Mouse (Mus musculus) CH12.LX (cell line): ENCODE data around the gene Rbfox1. TPM values are rescaled to one million over a fixed set of nuclear protein-coding genes. Genes with fewer than 3 reads are reported as not detected.

ENCODE experiments used
- DNase-seq: peaks from one replicate; pipeline ENCODE4 v3.0.0-alpha.2; 2013; ENCODE audit errors: extremely low read depth
- H3K27ac ChIP-seq: 2 replicates; pipeline ENCODE4 v1.5.1; 2012; ENCODE audit warnings: low read depth, mild to moderate bottlenecking, control low read depth, moderate library complexity; ENCODE audit not compliant: insufficient read depth
- H3K27me3 ChIP-seq: replicated peaks from 2 replicates; pipeline ENCODE3; 2012; ENCODE audit warnings: inconsistent platforms
- H3K36me3 ChIP-seq, 2 experiments: replicated peaks in 1 of 2; 2 replicates each; pipeline versions ENCODE3 to v1.6.1; 2012; ENCODE audit warnings: inconsistent platforms in 1 of 2, low read length in 1 of 2, mild to moderate bottlenecking in 1 of 2, mixed read lengths in 1 of 2, moderate library complexity in 1 of 2; ENCODE audit not compliant: control insufficient read depth in 1 of 2, insufficient read depth in 1 of 2
- H3K4me1 ChIP-seq, 2 experiments: 2 replicates each; pipeline ENCODE4 v1.6.1; 2012; ENCODE audit warnings: inconsistent platforms in 1 of 2, moderate library complexity in 1 of 2; ENCODE audit not compliant: insufficient read depth in 2 of 2, control insufficient read depth in 1 of 2
- H3K4me2 ChIP-seq: 2 replicates; pipeline ENCODE4 v1.6.1; 2012; ENCODE audit warnings: low read depth, mild to moderate bottlenecking, control low read depth; ENCODE audit not compliant: poor library complexity, insufficient read depth, severe bottlenecking
- H3K4me3 ChIP-seq, 3 experiments: fragments of 150-350 bp in 1 of 3; sonication (generic) in 1 of 3; replicated peaks in 1 of 3; 2 replicates each; pipeline versions ENCODE3 to v1.5.1; 2011 to 2012; ENCODE audit warnings: low read depth in 2 of 3, low read length in 2 of 3, mild to moderate bottlenecking in 2 of 3, moderate library complexity in 2 of 3, control low read depth in 1 of 3, improper control_type of control experiment in 1 of 3, inconsistent platforms in 1 of 3, mixed read lengths in 1 of 3; ENCODE audit not compliant: poor library complexity in 1 of 3
- H3K79me2 ChIP-seq: replicated peaks from 2 replicates; pipeline ENCODE4 v1.6.1; 2012; ENCODE audit warnings: mild to moderate bottlenecking, moderate library complexity; ENCODE audit not compliant: control insufficient read depth, poor library complexity, insufficient read depth, severe bottlenecking; ENCODE audit errors: extremely low read depth
- H3K9ac ChIP-seq: 2 replicates; pipeline ENCODE4 v1.6.1; 2012; ENCODE audit warnings: low read depth, mild to moderate bottlenecking, control low read depth, moderate library complexity; ENCODE audit not compliant: insufficient read depth
- H3K9me3 ChIP-seq: replicated peaks from 2 replicates; pipeline ENCODE3; 2012; ENCODE audit warnings: low read length, inconsistent platforms, mixed read lengths
- BHLHE40 ChIP-seq: IDR thresholded peaks from 2 replicates; pipeline ENCODE4 v1.6.1; 2011; ENCODE audit warnings: mild to moderate bottlenecking, low read depth, low read length, improper control_type of control experiment
- CHD2 ChIP-seq: IDR thresholded peaks from 2 replicates; pipeline ENCODE4 v1.6.1; 2011; ENCODE audit warnings: low read length, improper control_type of control experiment
- CTCF ChIP-seq, 2 experiments: IDR thresholded peaks in 1 of 2; conservative IDR thresholded peaks in 1 of 2; 2 replicates each; pipeline ENCODE4 v1.5.1; 2011 to 2012; ENCODE audit warnings: low read depth in 2 of 2, low read length in 2 of 2, improper control_type of control experiment in 1 of 2, inconsistent platforms in 1 of 2, mild to moderate bottlenecking in 1 of 2, moderate library complexity in 1 of 2
- ETS1 ChIP-seq: conservative IDR thresholded peaks from 2 replicates; pipeline ENCODE4 v1.6.1; 2012; ENCODE audit warnings: low read depth, mild to moderate bottlenecking, inconsistent platforms, low read length, improper control_type of control experiment, moderate library complexity
- IRF4 ChIP-seq: IDR thresholded peaks from 2 replicates; pipeline ENCODE4 v1.6.1; 2014; ENCODE audit warnings: low read depth, mild to moderate bottlenecking, inconsistent platforms, low read length, improper control_type of control experiment
- JUND ChIP-seq: conservative IDR thresholded peaks from 2 replicates; pipeline ENCODE4 v1.6.1; 2011; ENCODE audit warnings: low read depth, low read length, improper control_type of control experiment
- MAFK ChIP-seq: IDR thresholded peaks from 2 replicates; pipeline ENCODE4 v1.6.1; 2011; ENCODE audit warnings: low read length, improper control_type of control experiment; ENCODE audit not compliant: insufficient replicate concordance
- MAZ ChIP-seq: IDR thresholded peaks from 2 replicates; pipeline ENCODE4 v1.6.1; 2012; ENCODE audit warnings: low read depth, mild to moderate bottlenecking, inconsistent platforms, low read length, improper control_type of control experiment, moderate library complexity
- NELFE ChIP-seq: IDR thresholded peaks from 2 replicates; pipeline ENCODE4 v1.6.1; 2011; ENCODE audit warnings: low read depth, low read length, improper control_type of control experiment
- POLR2AphosphoS2 ChIP-seq: IDR thresholded peaks from 2 replicates; pipeline ENCODE4 v1.6.1; 2011; ENCODE audit warnings: low read depth, low read length, improper control_type of control experiment
- RCOR1 ChIP-seq: conservative IDR thresholded peaks from 2 replicates; pipeline ENCODE4 v1.6.1; 2012; ENCODE audit warnings: low read depth, mild to moderate bottlenecking, inconsistent platforms, low read length, improper control_type of control experiment
- UBTF ChIP-seq: IDR thresholded peaks from 2 replicates; pipeline ENCODE4 v1.6.1; 2012; ENCODE audit warnings: low read depth, mild to moderate bottlenecking, inconsistent platforms, low read length, improper control_type of control experiment, moderate library complexity
- USF1 ChIP-seq: IDR thresholded peaks from 2 replicates; pipeline ENCODE4 v1.6.1; 2014; ENCODE audit warnings: low read depth, mild to moderate bottlenecking, inconsistent platforms, low read length, improper control_type of control experiment
- ZC3H11A ChIP-seq: IDR thresholded peaks from 2 replicates; pipeline ENCODE4 v1.6.1; 2012; ENCODE audit warnings: low read depth, mild to moderate bottlenecking, inconsistent platforms, low read length, improper control_type of control experiment
- ZKSCAN1 ChIP-seq: IDR thresholded peaks from 2 replicates; pipeline ENCODE4 v1.6.1; 2012; ENCODE audit warnings: low read depth, inconsistent platforms, low read length, improper control_type of control experiment, borderline replicate concordance
- ZNF384 ChIP-seq: IDR thresholded peaks from 2 replicates; pipeline ENCODE4 v1.6.1; 2012; ENCODE audit warnings: low read depth, low read length, improper control_type of control experiment, inconsistent platforms
- dilution Hi-C: fragments of 300-500 bp; cut with MboI; formaldehyde crosslinking; loops from 2 replicates; pipeline ENCODE4 v1.14.3; 2020; ENCODE audit warnings: low sequenced_read_pairs; ENCODE audit not compliant: extremely low pct_unique_long_range_greater_than_20kb, extremely low pct_ligation_motif_present
- in situ Hi-C: fragments of 300-500 bp; cut with MboI; formaldehyde crosslinking; loops from 3 replicates; pipeline ENCODE4 v1.14.3; 2019; ENCODE audit warnings: low sequenced_read_pairs, low pct_ligation_motif_present, low pct_unique_long_range_greater_than_20kb, mixed read lengths
- polyA plus RNA-seq: library from polyadenylated mRNA; unstranded; fragments of >175 nt; gene quantifications from 2 replicates; pipeline ENCODE4 v1.2.1, GENCODE M21; 2012; ENCODE audit warnings: low read depth; ENCODE audit not compliant: insufficient read length
- total RNA-seq, 2 experiments: library from RNA; depleted of rRNA; stranded (reverse); fragments of 300-350 nt in 1 of 2; fragments of >200 nt in 1 of 2; gene quantifications; 2 replicates each; pipeline ENCODE4 v1.2.3; 2012 to 2014

Rbfox1 gene
- total and polyA plus RNA-seq, 3 experiments = not detected

- no peaks in the 10 kb centered on the region for H3K27me3 ChIP-seq
- dilution Hi-C loops = no loop called here
Measured at GRCm38 (mm10) chr16:6147957-6148356, 262.8 kb downstream of the Rbfox1 start.

GRCm38 (mm10) chr16:6149345-6149744 lies 264.2 kb downstream of the Rbfox1 start:
- Histone ChIP-seq H3K4me1 (no peaks in the 10 kb centered on the region), H3K4me2 (no peak overlapping the region), H3K9me3 (peaks cover 84% of the 10 kb centered on the region), H3K79me2 (no peaks in the 10 kb centered on the region), H3K27me3 (no peaks in the 10 kb centered on the region), H3K9ac (no peak overlapping the region), H3K27ac (no peak overlapping the region), H3K36me3 (no peaks in the 10 kb centered on the region), H3K4me3 (no peak overlapping the region)
- in situ Hi-C loops = no loop called here
- dilution Hi-C loops = no loop called here
- no peak for DNase-seq
- no peak for TF ChIP-seq IRF4
- no peak for TF ChIP-seq NELFE

More at GRCm38 (mm10) chr16:6147957-6148356, 262.8 kb downstream of the Rbfox1 start:
- H3K79me2 ChIP-seq = no peaks in the 10 kb centered on the region
- H3K9me3 ChIP-seq = peaks cover 80% of the 10 kb centered on the region
- H3K4me3 ChIP-seq = no peak overlapping the region
- H3K9ac ChIP-seq = no peak overlapping the region
- H3K27ac ChIP-seq = no peak overlapping the region
- DNase-seq = no peak
- no peak overlapping the region for H3K4me2 ChIP-seq
- no peaks in the 10 kb centered on the region for H3K36me3 ChIP-seq
- no peak for TF ChIP-seq IRF4
- no peak for TF ChIP-seq MAZ
- no peak for TF ChIP-seq POLR2AphosphoS2
- TF ChIP-seq CHD2 = no peak
- TF ChIP-seq, all 38 proteins: peak for 0
- in situ Hi-C loops = no loop called here
- H3K4me1 ChIP-seq = no peaks in the 10 kb centered on the region

- H3K79me2 ChIP-seq = no peaks in the 10 kb centered on the region
- no peak overlapping the region for H3K9ac ChIP-seq
- DNase-seq = no peak
- in situ Hi-C loops = no loop called here
- H3K4me2 ChIP-seq = no peak overlapping the region
- no peak for TF ChIP-seq ETS1
- no peak for TF ChIP-seq CHD2
- no peak for TF ChIP-seq ZNF384
- no peak for TF ChIP-seq BHLHE40
- TF ChIP-seq CTCF (conservative IDR thresholded peaks at IDR 0.05 in 1 of 2, IDR thresholded peaks at IDR 0.05 in 1 of 2; ENCODE audit: low read depth in 2 of 2, low read length in 2 of 2) = no peak
- TF ChIP-seq UBTF = no peak
- TF ChIP-seq ZC3H11A = no peak
- TF ChIP-seq MAFK = no peak
- TF ChIP-seq USF1 = no peak
- no peak for TF ChIP-seq ZKSCAN1
- no peak for TF ChIP-seq RCOR1
- TF ChIP-seq JUND = no peak
- no peaks in the 10 kb centered on the region for H3K36me3 ChIP-seq
- H3K4me1 ChIP-seq = no peaks in the 10 kb centered on the region
- peaks cover 77% of the 10 kb centered on the region for H3K9me3 ChIP-seq
- H3K27me3 ChIP-seq = no peaks in the 10 kb centered on the region
- H3K27ac ChIP-seq = no peak overlapping the region
- H3K4me3 ChIP-seq = no peak overlapping the region
- dilution Hi-C loops = no loop called here
Measured at GRCm38 (mm10) chr16:6155556-6155955, 270.4 kb downstream of the Rbfox1 start.
